In genomic region chr7:118597201-118597600, GRCm38 (mm10) we compare ENCODE assay signal across 7 mouse cellular contexts. TPM values are rescaled to one million over a fixed set of nuclear protein-coding genes. Genes with fewer than 3 reads are reported as not detected.
DNase-seq lines count a peak whose midpoint lies in the region; ATAC-seq and TF ChIP-seq lines count a peak whose summit lies in the region.

TSS of gene Tmc5 (plus strand) at chr7:118597297.

- no peaks in the 10 kb centered on the region for H3K36me3 ChIP-seq in lung, postnatal 0 days (ENCODE audit: insufficient read depth, low read length)
- no peaks in the 10 kb centered on the region for H3K36me3 ChIP-seq in heart, embryonic 16.5 days (ENCODE audit: control insufficient read depth, insufficient read depth)
- no peaks in the 10 kb centered on the region for H3K36me3 ChIP-seq in midbrain, embryonic 10.5 days

- 8% methylated on average over 23 of the region's 23 CpGs for WGBS in lung, postnatal 0 days
- WGBS in heart, embryonic 16.5 days, result 5% methylated on average over 23 of the region's 23 CpGs
- WGBS in midbrain, embryonic 10.5 days, result 5% methylated on average over 23 of the region's 23 CpGs

- H3K4me2 ChIP-seq in lung, postnatal 0 days (replicated peaks; ENCODE audit: low read depth, low read length), result peak within 1 kb of the TSS; percentile 46
- peak within 1 kb of the TSS; percentile 53 for H3K4me2 ChIP-seq in heart, embryonic 16.5 days (ENCODE audit: low read depth, low read length)

- H3K4me1 ChIP-seq in lung, postnatal 0 days (ENCODE audit: insufficient read depth, low read depth, low read length), result peaks cover 4% of the 10 kb centered on the region; the same call in 1 of the 2 replicates
- peaks cover 21% of the 10 kb centered on the region for H3K4me1 ChIP-seq in heart, embryonic 16.5 days (ENCODE audit: control insufficient read depth, insufficient read depth, low read length)
- H3K4me1 ChIP-seq in midbrain, embryonic 10.5 days, result peaks cover 59% of the 10 kb centered on the region

- no peak within 1 kb of the TSS for H3K9ac ChIP-seq in lung, postnatal 0 days (replicated peaks; ENCODE audit: low read depth)
- peak within 1 kb of the TSS; percentile 47 for H3K9ac ChIP-seq in heart, embryonic 16.5 days (ENCODE audit: low read length)

- H3K27ac ChIP-seq in lung, postnatal 0 days (ENCODE audit: low read length), result no peak within 1 kb of the TSS
- H3K27ac ChIP-seq in heart, embryonic 16.5 days (ENCODE audit: low read length), result no peak within 1 kb of the TSS; the same call in 1 of the 2 replicates
- H3K27ac ChIP-seq in midbrain, embryonic 10.5 days (replicated peaks), result peak within 1 kb of the TSS; percentile 46

- no peak within 1 kb of the TSS for H3K4me3 ChIP-seq in lung, postnatal 0 days (ENCODE audit: low read depth, low read length)
- peak within 1 kb of the TSS; percentile 35 for H3K4me3 ChIP-seq in heart, embryonic 16.5 days (ENCODE audit: low read length)
- peak within 1 kb of the TSS; percentile 52 for H3K4me3 ChIP-seq in midbrain, embryonic 10.5 days

- no peak for DNase-seq in lung, postnatal 0 days (ENCODE audit: low spot score)
- no peak for DNase-seq in lung, postnatal 14 days
- DNase-seq in midbrain, embryonic 10.5 days (ENCODE audit: low spot score), result peak; percentile 27
- DNase-seq in thymus, postnatal 4 days, result peak; percentile 86
- no peak for DNase-seq in frontal cortex, postnatal 25 days (ENCODE audit: low spot score in 2 of 2)
- DNase-seq in ovary, postnatal 14 days (ENCODE audit: low spot score), result no peak

- ATAC-seq in lung, postnatal 0 days, result no peak
- peak; percentile 32 for ATAC-seq in heart, embryonic 16.5 days (replicated peaks; ENCODE audit: extremely low read depth, insufficient read depth, low FRiP score)

- H3K27me3 ChIP-seq in lung, postnatal 0 days (replicated peaks; ENCODE audit: insufficient read depth, low read length), result 0 out of 2 replicates have a peak, but pooled peaks cover 5% of the 10 kb centered on the region
- peaks cover 61% of the 10 kb centered on the region for H3K27me3 ChIP-seq in heart, embryonic 16.5 days (ENCODE audit: control insufficient read depth, insufficient read depth, low read length)
- peaks cover 40% of the 10 kb centered on the region for H3K27me3 ChIP-seq in midbrain, embryonic 10.5 days (ENCODE audit: low read depth, poor library complexity, severe bottlenecking)

- TF ChIP-seq CTCF in lung, postnatal 0 days (IDR thresholded peaks at IDR 0.05), result no peak

- no peak for TF ChIP-seq EP300 in lung, postnatal 0 days (IDR thresholded peaks at IDR 0.05)

- H3K9me3 ChIP-seq in lung, postnatal 0 days (ENCODE audit: low read length), result no peaks in the 10 kb centered on the region
- no peaks in the 10 kb centered on the region for H3K9me3 ChIP-seq in heart, embryonic 16.5 days (replicated peaks; ENCODE audit: control insufficient read depth, low read length)
- no peaks in the 10 kb centered on the region for H3K9me3 ChIP-seq in midbrain, embryonic 10.5 days (replicated peaks)

RNA-seq across cellular contexts. Expression of gene Tmc5, which starts in this region (rescaled TPM):
- polyA plus RNA-seq in lung, postnatal 0 days (2015; fragmentation: Nextera tagmentation; extraction: Ambion mirVana), result 0.19 and 0.20 TPM in 2 replicates
- 0.44 and 0.97 TPM in 2 replicates for polyA plus RNA-seq in heart, embryonic 16.5 days (2015; fragmentation: Nextera tagmentation; extraction: Ambion mirVana)
- polyA plus RNA-seq in midbrain, embryonic 10.5 days (2016; fragmentation: Nextera tagmentation; extraction: Ambion mirVana), result 0.19 and 0.39 TPM in 2 replicates

Comparison
In these comparisons a context has a peak if more than half of its experiments do, and no peak if none do; other contexts are left out.
1. Peak in ATAC-seq, H3K4me3 ChIP-seq, H3K9ac ChIP-seq and H3K4me2 ChIP-seq in heart, embryonic 16.5 days; RNA of the gene not detected or under 1 TPM.
2. Peak in DNase-seq, H3K4me3 ChIP-seq and H3K27ac ChIP-seq in midbrain, embryonic 10.5 days; RNA of the gene not detected or under 1 TPM.